Mouse (Mus musculus) CH12.LX (cell line): ENCODE results near the gene Cacfd1. TPM values are rescaled to one million over a fixed set of nuclear protein-coding genes. Genes with fewer than 3 reads are reported as not detected.

Experiments
- DNase-seq: peaks from one replicate; pipeline ENCODE4 v3.0.0-alpha.2; 2013; ENCODE audit errors: extremely low read depth
- H3K27ac ChIP-seq: 2 replicates; pipeline ENCODE4 v1.5.1; 2012; ENCODE audit warnings: low read depth, mild to moderate bottlenecking, control low read depth, moderate library complexity; ENCODE audit not compliant: insufficient read depth
- H3K27me3 ChIP-seq: replicated peaks from 2 replicates; pipeline ENCODE3; 2012; ENCODE audit warnings: inconsistent platforms
- H3K36me3 ChIP-seq, 2 experiments: replicated peaks in 1 of 2; 2 replicates each; pipeline versions ENCODE3 to v1.6.1; 2012; ENCODE audit warnings: inconsistent platforms in 1 of 2, low read length in 1 of 2, mild to moderate bottlenecking in 1 of 2, mixed read lengths in 1 of 2, moderate library complexity in 1 of 2; ENCODE audit not compliant: control insufficient read depth in 1 of 2, insufficient read depth in 1 of 2
- H3K4me1 ChIP-seq, 2 experiments: 2 replicates each; pipeline ENCODE4 v1.6.1; 2012; ENCODE audit warnings: inconsistent platforms in 1 of 2, moderate library complexity in 1 of 2; ENCODE audit not compliant: insufficient read depth in 2 of 2, control insufficient read depth in 1 of 2
- H3K4me2 ChIP-seq: 2 replicates; pipeline ENCODE4 v1.6.1; 2012; ENCODE audit warnings: low read depth, mild to moderate bottlenecking, control low read depth; ENCODE audit not compliant: poor library complexity, insufficient read depth, severe bottlenecking
- H3K4me3 ChIP-seq, 3 experiments: fragments of 150-350 bp in 1 of 3; sonication (generic) in 1 of 3; replicated peaks in 1 of 3; 2 replicates each; pipeline versions ENCODE3 to v1.5.1; 2011 to 2012; ENCODE audit warnings: low read depth in 2 of 3, low read length in 2 of 3, mild to moderate bottlenecking in 2 of 3, moderate library complexity in 2 of 3, control low read depth in 1 of 3, improper control_type of control experiment in 1 of 3, inconsistent platforms in 1 of 3, mixed read lengths in 1 of 3; ENCODE audit not compliant: poor library complexity in 1 of 3
- H3K79me2 ChIP-seq: replicated peaks from 2 replicates; pipeline ENCODE4 v1.6.1; 2012; ENCODE audit warnings: mild to moderate bottlenecking, moderate library complexity; ENCODE audit not compliant: control insufficient read depth, poor library complexity, insufficient read depth, severe bottlenecking; ENCODE audit errors: extremely low read depth
- H3K9ac ChIP-seq: 2 replicates; pipeline ENCODE4 v1.6.1; 2012; ENCODE audit warnings: low read depth, mild to moderate bottlenecking, control low read depth, moderate library complexity; ENCODE audit not compliant: insufficient read depth
- H3K9me3 ChIP-seq: replicated peaks from 2 replicates; pipeline ENCODE3; 2012; ENCODE audit warnings: low read length, inconsistent platforms, mixed read lengths
- BHLHE40 ChIP-seq: IDR thresholded peaks from 2 replicates; pipeline ENCODE4 v1.6.1; 2011; ENCODE audit warnings: mild to moderate bottlenecking, low read depth, low read length, improper control_type of control experiment
- CHD1 ChIP-seq: IDR thresholded peaks from 2 replicates; pipeline ENCODE4 v1.6.1; 2012; ENCODE audit warnings: low read depth, low read length, improper control_type of control experiment, inconsistent platforms
- CTCF ChIP-seq, 2 experiments: IDR thresholded peaks in 1 of 2; conservative IDR thresholded peaks in 1 of 2; 2 replicates each; pipeline ENCODE4 v1.5.1; 2011 to 2012; ENCODE audit warnings: low read depth in 2 of 2, low read length in 2 of 2, improper control_type of control experiment in 1 of 2, inconsistent platforms in 1 of 2, mild to moderate bottlenecking in 1 of 2, moderate library complexity in 1 of 2
- E2F4 ChIP-seq: IDR thresholded peaks from 2 replicates; pipeline ENCODE4 v1.6.1; 2011; ENCODE audit warnings: low read depth, low read length, improper control_type of control experiment; ENCODE audit not compliant: insufficient replicate concordance
- EP300 ChIP-seq: IDR thresholded peaks from 2 replicates; pipeline ENCODE4 v1.6.1; 2011; ENCODE audit warnings: low read length, improper control_type of control experiment
- ETS1 ChIP-seq: conservative IDR thresholded peaks from 2 replicates; pipeline ENCODE4 v1.6.1; 2012; ENCODE audit warnings: low read depth, mild to moderate bottlenecking, inconsistent platforms, low read length, improper control_type of control experiment, moderate library complexity
- GABPA ChIP-seq: IDR thresholded peaks from 2 replicates; pipeline ENCODE4 v1.6.1; 2012; ENCODE audit warnings: low read depth, low read length, improper control_type of control experiment, inconsistent platforms; ENCODE audit not compliant: insufficient replicate concordance
- HCFC1 ChIP-seq: IDR thresholded peaks from 2 replicates; pipeline ENCODE4 v1.6.1; 2012; ENCODE audit warnings: low read depth, mild to moderate bottlenecking, inconsistent platforms, low read length, improper control_type of control experiment
- IRF4 ChIP-seq: IDR thresholded peaks from 2 replicates; pipeline ENCODE4 v1.6.1; 2014; ENCODE audit warnings: low read depth, mild to moderate bottlenecking, inconsistent platforms, low read length, improper control_type of control experiment
- MAFK ChIP-seq: IDR thresholded peaks from 2 replicates; pipeline ENCODE4 v1.6.1; 2011; ENCODE audit warnings: low read length, improper control_type of control experiment; ENCODE audit not compliant: insufficient replicate concordance
- MAX ChIP-seq: IDR thresholded peaks from 2 replicates; pipeline ENCODE4 v1.6.1; 2011; ENCODE audit warnings: low read length, improper control_type of control experiment
- MAZ ChIP-seq: IDR thresholded peaks from 2 replicates; pipeline ENCODE4 v1.6.1; 2012; ENCODE audit warnings: low read depth, mild to moderate bottlenecking, inconsistent platforms, low read length, improper control_type of control experiment, moderate library complexity
- MEF2A ChIP-seq: IDR thresholded peaks from 2 replicates; pipeline ENCODE4 v1.6.1; 2014; ENCODE audit warnings: low read depth, mild to moderate bottlenecking, inconsistent platforms, low read length, improper control_type of control experiment, borderline replicate concordance
- MXI1 ChIP-seq: IDR thresholded peaks from 2 replicates; pipeline ENCODE4 v1.6.1; 2011; ENCODE audit warnings: mild to moderate bottlenecking, low read depth, low read length, improper control_type of control experiment
- PAX5 ChIP-seq: IDR thresholded peaks from 2 replicates; pipeline ENCODE4 v1.6.1; 2012; ENCODE audit warnings: low read length, inconsistent platforms, mixed read lengths
- RAD21 ChIP-seq: IDR thresholded peaks from 2 replicates; pipeline ENCODE4 v1.6.1; 2011; ENCODE audit warnings: low read depth, mild to moderate bottlenecking, low read length, improper control_type of control experiment, moderate library complexity
- RCOR1 ChIP-seq: conservative IDR thresholded peaks from 2 replicates; pipeline ENCODE4 v1.6.1; 2012; ENCODE audit warnings: low read depth, mild to moderate bottlenecking, inconsistent platforms, low read length, improper control_type of control experiment
- SIN3A ChIP-seq: IDR thresholded peaks from 2 replicates; pipeline ENCODE4 v1.6.1; 2012; ENCODE audit warnings: low read length, improper control_type of control experiment, inconsistent platforms
- TCF12 ChIP-seq: IDR thresholded peaks from 2 replicates; pipeline ENCODE4 v1.6.1; 2014; ENCODE audit warnings: low read depth, mild to moderate bottlenecking, inconsistent platforms, low read length, improper control_type of control experiment
- USF1 ChIP-seq: IDR thresholded peaks from 2 replicates; pipeline ENCODE4 v1.6.1; 2014; ENCODE audit warnings: low read depth, mild to moderate bottlenecking, inconsistent platforms, low read length, improper control_type of control experiment
- USF2 ChIP-seq: conservative IDR thresholded peaks from 2 replicates; pipeline ENCODE4 v1.6.1; 2011; ENCODE audit warnings: low read depth, low read length, improper control_type of control experiment
- ZKSCAN1 ChIP-seq: IDR thresholded peaks from 2 replicates; pipeline ENCODE4 v1.6.1; 2012; ENCODE audit warnings: low read depth, inconsistent platforms, low read length, improper control_type of control experiment, borderline replicate concordance
- ZNF384 ChIP-seq: IDR thresholded peaks from 2 replicates; pipeline ENCODE4 v1.6.1; 2012; ENCODE audit warnings: low read depth, low read length, improper control_type of control experiment, inconsistent platforms
- dilution Hi-C: fragments of 300-500 bp; cut with MboI; formaldehyde crosslinking; loops from 2 replicates; pipeline ENCODE4 v1.14.3; 2020; ENCODE audit warnings: low sequenced_read_pairs; ENCODE audit not compliant: extremely low pct_unique_long_range_greater_than_20kb, extremely low pct_ligation_motif_present
- in situ Hi-C: fragments of 300-500 bp; cut with MboI; formaldehyde crosslinking; loops from 3 replicates; pipeline ENCODE4 v1.14.3; 2019; ENCODE audit warnings: low sequenced_read_pairs, low pct_ligation_motif_present, low pct_unique_long_range_greater_than_20kb, mixed read lengths
- polyA plus RNA-seq: library from polyadenylated mRNA; unstranded; fragments of >175 nt; gene quantifications from 2 replicates; pipeline ENCODE4 v1.2.1, GENCODE M21; 2012; ENCODE audit warnings: low read depth; ENCODE audit not compliant: insufficient read length
- total RNA-seq, 2 experiments: library from RNA; depleted of rRNA; stranded (reverse); fragments of 300-350 nt in 1 of 2; fragments of >200 nt in 1 of 2; gene quantifications; 2 replicates each; pipeline ENCODE4 v1.2.3; 2012 to 2014

Gene Cacfd1
- total and polyA plus RNA-seq, 3 experiments, result 6.4 to 20.2 (median 10.3) TPM

DNA sequence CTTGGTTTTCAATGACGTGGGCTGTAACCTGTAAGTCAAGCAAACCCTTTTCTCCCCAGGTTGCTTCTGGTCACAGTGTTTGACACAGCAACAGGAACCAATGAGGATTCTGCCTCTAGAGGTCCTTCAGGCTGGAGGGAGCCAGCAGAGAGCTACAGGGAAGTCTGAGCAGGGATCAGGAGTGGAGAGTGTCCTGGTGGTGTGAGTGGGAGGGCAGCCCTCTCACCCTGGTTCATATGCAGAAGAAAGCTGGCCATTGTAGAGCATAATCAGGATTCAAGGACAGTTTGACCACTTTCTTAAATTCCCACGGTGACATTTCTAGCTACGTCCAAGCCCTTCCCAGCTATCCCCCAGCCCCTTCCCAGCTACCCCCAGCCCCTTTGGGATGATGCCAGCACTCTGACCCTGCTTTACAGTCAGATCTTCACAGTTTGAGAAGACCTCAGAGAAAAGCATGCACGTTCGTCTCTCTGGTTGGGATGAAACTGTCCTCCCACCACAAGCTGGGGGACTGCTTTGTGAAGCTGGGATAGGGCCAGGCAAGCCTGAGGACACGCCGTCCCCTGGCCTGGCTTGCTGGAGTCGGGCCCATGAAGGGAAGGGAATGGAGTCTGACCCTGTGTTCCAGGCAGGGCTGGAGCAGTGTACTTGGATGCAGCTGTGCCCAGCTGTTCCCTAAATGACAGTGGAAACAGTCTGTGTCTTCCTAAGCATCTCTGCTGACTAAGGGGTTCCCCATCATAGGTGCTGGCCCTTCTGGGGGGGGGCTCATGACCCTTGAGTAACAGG, 36.4 kb downstream of the Cacfd1 start:
- Histone ChIP-seq H3K4me2 (no peak overlapping the region), H3K9ac (no peak overlapping the region), H3K4me1 (peaks cover 0 to 7% of the 10 kb centered on the region in 2 experiments; a peak in 2 of 4 replicates), H3K36me3 (no peaks in the 10 kb centered on the region), H3K27me3 (peaks cover 44% of the 10 kb centered on the region), H3K79me2 (no peaks in the 10 kb centered on the region), H3K4me3 (no peak overlapping the region), H3K9me3 (no peaks in the 10 kb centered on the region), H3K27ac (no peak overlapping the region)
- in situ Hi-C loops (loop anchor here (10.0 kb wide), 1 partner anchor 189 kb away; no protein-coding TSS in a partner anchor), dilution Hi-C loops (no loop called here)
- TF ChIP-seq USF2 (no peak), MEF2A (no peak), TCF12 (no peak), MAFK (no peak), BHLHE40 (no peak), ETS1 (no peak), ZNF384 (no peak), GABPA (no peak), MAZ (no peak), HCFC1 (no peak), RCOR1 (no peak), MXI1 (no peak), IRF4 (no peak), E2F4 (no peak), CTCF (conservative IDR thresholded peaks at IDR 0.05 in 1 of 2, IDR thresholded peaks at IDR 0.05 in 1 of 2; ENCODE audit: low read depth in 2 of 2, low read length in 2 of 2) (no peak)
- no peak for DNase-seq

GRCm38 (mm10) chr2:27049408-27049807, 39.7 kb downstream of the Cacfd1 start:
- H3K9me3 ChIP-seq, result no peaks in the 10 kb centered on the region
- no peaks in the 10 kb centered on the region for H3K36me3 ChIP-seq
- TF ChIP-seq PAX5, result no peak
- TF ChIP-seq EP300, result no peak
- no peak for TF ChIP-seq SIN3A
- no peak for TF ChIP-seq ZKSCAN1
- TF ChIP-seq TCF12, result no peak
- TF ChIP-seq RAD21, result no peak
- no peak for TF ChIP-seq USF1
- TF ChIP-seq MAX, result no peak
- no peak for TF ChIP-seq CHD1
- peaks cover 27% of the 10 kb centered on the region for H3K27me3 ChIP-seq
- H3K27ac ChIP-seq, result no peak overlapping the region
- dilution Hi-C loops (no loop called here), in situ Hi-C loops (loop anchor here (10.0 kb wide), 1 partner anchor 185 kb away; no protein-coding TSS in a partner anchor)
- no peak overlapping the region for H3K4me3 ChIP-seq
- H3K79me2 ChIP-seq, result no peaks in the 10 kb centered on the region
- DNase-seq, result no peak
- H3K9ac ChIP-seq, result no peak overlapping the region
- peaks cover 0 to 7% of the 10 kb centered on the region in 2 experiments; a peak in 2 of 4 replicates for H3K4me1 ChIP-seq
- H3K4me2 ChIP-seq, result no peak overlapping the region
